Mouse (Mus musculus) T-helper 1 cell (primary cell): Measurements from ENCODE around the gene Ccdc191.

Source experiments
- in situ Hi-C: fragments of 300-600 bp; cut with MboI, MseI; formaldehyde crosslinking; loops from one replicate; pipeline ENCODE4 v1.15.1; 2025; ENCODE audit warnings: high pct_unique_total_duplicates

The Ccdc191 gene

GRCm38 (mm10) chr16:43979328-43980109 lies 89.9 kb downstream of the Ccdc191 start, which contains the start of gene Zdhhc23:
TSS of gene Zdhhc23 (minus strand) at chr16:43979791.
- in situ Hi-C loops = no loop called here

- in situ Hi-C loops = no loop called here
Observed at GRCm38 (mm10) chr16:43980110-43980609, 90.6 kb downstream of the Ccdc191 start.

DNA sequence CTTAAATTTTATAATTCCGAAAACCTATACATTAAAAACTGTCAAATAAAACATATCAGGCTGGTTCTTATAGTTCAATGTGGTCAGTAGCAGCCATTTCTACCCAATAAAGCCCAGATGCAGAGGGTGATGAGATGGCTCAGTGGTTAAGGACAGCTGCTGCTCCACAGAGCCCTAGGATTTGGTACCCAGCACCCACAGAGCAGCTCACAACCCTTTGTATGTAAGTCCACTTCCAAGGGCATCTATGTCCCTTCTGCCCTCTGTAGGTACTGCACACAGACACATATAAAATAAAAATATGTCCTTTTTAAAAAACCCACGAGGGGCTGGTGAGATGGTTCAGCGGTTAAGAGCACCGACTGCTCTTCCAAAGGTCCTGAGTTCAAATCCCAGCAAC lies 96.7 kb downstream of the Ccdc191 start:
- in situ Hi-C loops = no loop called here

- in situ Hi-C loops = no loop called here
Observed at GRCm38 (mm10) chr16:43994623-43995022, 105.0 kb downstream of the Ccdc191 start.

- in situ Hi-C loops = no loop called here
Observed at GRCm38 (mm10) chr16:43999111-43999510, 109.5 kb downstream of the Ccdc191 start.

- in situ Hi-C loops = no loop called here
Observed at GRCm38 (mm10) chr16:43999541-43999940, 109.9 kb downstream of the Ccdc191 start.

- in situ Hi-C loops = loop anchor here (10.0 kb wide), 1 partner anchor 1303 kb away; no protein-coding TSS in a partner anchor
Observed at GRCm38 (mm10) chr16:44002086-44002485, 112.5 kb downstream of the Ccdc191 start.

DNA sequence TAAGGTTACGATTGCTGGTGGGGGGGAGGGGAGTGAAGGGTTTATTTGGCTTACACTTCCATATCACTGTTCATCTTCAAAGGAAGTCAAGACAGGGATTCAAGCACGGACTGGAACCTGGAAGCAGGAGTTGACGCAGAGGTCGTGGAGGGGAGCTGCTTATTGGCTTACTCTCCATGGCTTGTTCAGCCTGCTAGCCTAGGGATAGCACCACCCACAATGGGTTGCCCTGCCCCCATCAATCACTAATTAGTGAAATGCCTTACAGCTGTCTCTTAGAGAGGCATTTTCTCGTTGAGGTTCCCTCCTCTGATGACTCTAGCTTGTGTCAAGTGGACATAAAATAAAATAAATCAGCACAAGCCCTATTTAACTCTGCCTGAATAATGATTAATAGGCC lies 121.4 kb downstream of the Ccdc191 start:
- in situ Hi-C loops = no loop called here
